Mouse (Mus musculus): ENCODE results near the gene Gm38431.

DNA sequence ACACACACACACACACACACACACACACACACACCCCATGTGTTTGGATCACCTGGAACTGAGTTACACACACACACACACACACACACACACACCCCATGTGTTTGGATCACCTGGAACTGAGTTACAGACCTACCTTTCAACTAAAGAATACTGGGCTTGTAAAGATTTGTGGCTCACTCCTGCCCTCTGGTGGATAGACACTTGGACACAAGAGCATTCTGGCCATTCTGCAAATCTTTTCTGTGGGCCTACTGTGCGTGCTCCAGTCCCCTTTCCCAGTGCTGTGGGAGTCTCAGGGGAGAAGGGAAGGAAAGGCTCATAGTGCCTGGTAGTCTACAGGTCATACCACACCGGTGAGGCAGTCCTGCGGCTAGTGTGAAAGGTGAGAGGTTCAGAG is 45.4 kb upstream of the Gm38431 start:
- no peak for TF ChIP-seq GATA1 (IDR thresholded peaks at IDR 0.05; ENCODE audit: borderline replicate concordance, low read length)
- peak; percentile 40; the same call in 1 of the 2 replicates for TF ChIP-seq CTCF (IDR thresholded peaks at IDR 0.05; ENCODE audit: low read depth, low read length)
